Mouse (Mus musculus): ENCODE results near the gene Ahcyl2. TPM values are rescaled to one million over a fixed set of nuclear protein-coding genes. Genes with fewer than 3 reads are reported as not detected.

Gene Ahcyl2
- total RNA-seq, 2 experiments from 2014 or later = 15.2 to 20.3 TPM

GRCm38 (mm10) chr6:29882870-29883269 lies 115.1 kb downstream of the Ahcyl2 start:
- ATAC-seq (replicated peaks; ENCODE audit: low FRiP score, poor library complexity, severe bottlenecking) = no peak

- no peak for ATAC-seq (replicated peaks; ENCODE audit: low FRiP score, poor library complexity, severe bottlenecking)
Measured at GRCm38 (mm10) chr6:29891151-29891550, 123.3 kb downstream of the Ahcyl2 start.

- ATAC-seq (replicated peaks; ENCODE audit: low FRiP score, poor library complexity, severe bottlenecking) = no peak
Measured at GRCm38 (mm10) chr6:29896976-29897375, 129.2 kb downstream of the Ahcyl2 start.

DNA sequence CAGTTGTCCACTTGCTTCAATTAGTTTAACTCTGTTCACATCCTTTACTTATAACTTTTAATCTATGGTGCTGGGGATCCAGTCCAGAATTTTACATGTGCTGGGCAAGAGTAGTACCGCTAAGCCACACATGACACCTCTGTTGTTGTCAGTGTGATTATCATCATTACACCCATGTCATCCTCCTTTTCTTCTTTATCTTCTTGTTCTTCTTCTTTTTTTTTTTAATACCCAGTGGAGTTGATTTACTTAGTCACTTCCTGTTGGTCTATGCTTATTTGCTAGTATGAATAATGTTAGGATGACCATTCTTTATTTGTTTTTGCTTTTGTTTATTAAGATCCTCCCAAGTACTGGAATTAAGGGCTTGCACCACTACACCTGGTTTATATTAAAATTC lies 133.6 kb downstream of the Ahcyl2 start:
- ATAC-seq (replicated peaks; ENCODE audit: low FRiP score, poor library complexity, severe bottlenecking) = no peak

DNA sequence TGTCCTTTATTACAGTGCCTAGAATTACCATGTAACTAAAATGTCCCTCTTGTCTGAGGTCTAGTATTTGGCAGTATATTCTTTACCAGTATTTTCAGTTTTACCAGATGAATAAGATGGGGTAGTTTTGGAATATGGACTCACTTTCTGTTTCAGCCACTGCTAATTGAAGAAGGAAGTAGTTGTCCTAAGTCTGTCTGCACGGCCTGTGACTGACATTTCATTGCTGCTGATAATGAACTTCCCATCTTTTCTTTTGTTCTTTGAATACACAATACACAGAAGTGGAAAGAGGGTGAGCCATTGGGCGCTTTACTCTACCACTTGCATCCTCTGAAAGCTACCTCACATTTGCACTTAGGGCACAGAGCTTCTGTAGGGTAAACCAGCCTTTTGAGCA lies 134.4 kb downstream of the Ahcyl2 start:
- no peak for ATAC-seq (replicated peaks; ENCODE audit: low FRiP score, poor library complexity, severe bottlenecking)

DNA sequence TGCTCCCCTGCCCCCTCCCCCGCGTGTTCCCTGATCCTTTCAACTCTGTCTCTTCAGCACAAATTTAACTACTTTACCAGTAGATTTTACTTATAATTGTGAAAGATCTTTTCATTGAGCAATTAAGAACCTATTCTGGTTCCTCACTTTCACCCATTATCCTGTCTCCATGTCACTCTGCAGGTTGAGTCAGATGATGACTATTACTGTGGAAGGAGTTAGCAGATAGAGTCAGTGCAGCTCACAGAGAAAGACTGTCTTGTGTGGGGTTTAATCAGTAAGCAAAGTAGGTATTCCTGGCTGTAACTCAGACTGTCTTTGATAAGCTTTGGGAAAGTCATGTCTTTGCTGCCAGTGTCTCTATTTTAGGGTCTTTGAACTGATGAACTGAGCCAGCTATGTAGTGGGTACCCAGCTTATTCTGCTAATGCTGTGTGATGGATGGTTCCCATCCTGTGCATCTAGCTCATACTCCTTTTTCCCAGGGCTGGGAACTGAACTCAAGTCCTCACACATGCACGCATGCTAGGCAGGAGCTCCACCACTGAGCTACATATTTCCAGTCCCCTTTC lies 135.6 kb downstream of the Ahcyl2 start:
- no peak for ATAC-seq (replicated peaks; ENCODE audit: low FRiP score, poor library complexity, severe bottlenecking)

- no peak for ATAC-seq (replicated peaks; ENCODE audit: low FRiP score, poor library complexity, severe bottlenecking)
Measured at GRCm38 (mm10) chr6:29904281-29904680, 136.5 kb downstream of the Ahcyl2 start.

- ATAC-seq (replicated peaks; ENCODE audit: low FRiP score, poor library complexity, severe bottlenecking) = no peak
Measured at GRCm38 (mm10) chr6:29910631-29911030, 142.8 kb downstream of the Ahcyl2 start.

DNA sequence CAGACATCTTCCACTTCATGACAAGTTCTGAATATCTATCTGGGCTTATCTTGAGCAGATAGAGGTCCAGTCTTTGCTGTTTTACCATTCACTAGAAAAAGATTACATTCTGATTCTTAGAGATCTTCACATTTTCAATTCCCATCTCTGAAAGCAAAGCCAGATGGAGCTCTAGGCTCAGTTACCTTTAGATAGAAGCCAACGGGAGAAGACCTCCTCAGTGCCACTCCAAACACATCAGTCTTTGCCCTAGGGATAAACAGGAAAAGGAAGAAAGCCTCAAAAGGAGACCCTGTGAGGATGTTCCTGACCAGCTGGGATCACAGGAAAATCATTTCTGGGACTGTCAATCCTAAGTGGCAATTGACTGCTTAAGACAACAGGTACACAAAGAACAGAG lies 145.9 kb downstream of the Ahcyl2 start:
- ATAC-seq (replicated peaks; ENCODE audit: low FRiP score, poor library complexity, severe bottlenecking) = no peak

GRCm38 (mm10) chr6:29914136-29914535 lies 146.3 kb downstream of the Ahcyl2 start:
- ATAC-seq (replicated peaks; ENCODE audit: low FRiP score, poor library complexity, severe bottlenecking) = no peak

- no peak for ATAC-seq (replicated peaks; ENCODE audit: low FRiP score, poor library complexity, severe bottlenecking)
Measured at GRCm38 (mm10) chr6:29915836-29916235, 148.0 kb downstream of the Ahcyl2 start.

DNA sequence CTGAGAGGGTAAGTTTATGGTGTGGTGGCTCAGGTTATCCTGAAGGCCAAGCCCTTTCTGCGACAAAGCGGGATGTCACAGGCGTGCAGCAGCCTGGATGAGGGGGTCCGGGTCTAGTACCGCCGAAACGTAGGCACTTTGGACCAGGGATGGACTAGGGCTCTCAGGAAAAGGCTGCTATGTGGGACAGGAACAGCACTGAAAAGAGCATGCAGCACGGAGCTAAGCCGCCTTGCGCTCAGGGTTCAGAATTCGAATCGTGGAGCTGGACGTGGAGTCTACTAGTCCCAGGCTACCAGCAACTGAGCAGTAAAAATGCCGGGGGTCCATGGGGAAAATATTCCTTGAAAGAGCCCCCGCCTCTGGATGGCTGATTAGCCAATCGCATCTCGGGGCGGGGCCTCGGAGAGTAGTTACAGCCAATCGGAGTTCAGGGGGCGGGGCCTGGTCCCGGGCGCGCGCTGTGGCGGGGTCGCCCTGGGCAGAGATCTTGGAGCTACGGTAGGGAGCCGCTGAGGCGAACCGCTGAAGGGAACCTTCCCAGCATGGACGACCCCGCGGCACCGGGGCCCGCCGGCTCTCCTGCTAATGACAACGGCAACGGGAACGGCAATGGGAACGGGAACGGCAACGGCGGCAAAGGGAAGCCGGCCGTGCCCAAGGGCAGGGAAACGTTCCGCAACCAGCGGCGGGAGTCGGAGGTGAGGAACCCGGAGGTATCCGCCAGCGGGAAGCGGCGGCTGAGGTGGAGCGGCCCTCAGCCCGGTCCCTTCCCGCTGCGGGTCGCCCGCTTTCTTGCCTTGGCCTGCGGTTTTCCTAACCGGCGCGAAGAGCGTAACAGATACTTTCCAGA lies 148.9 kb downstream of the Ahcyl2 start, which contains the start of gene Strip2:
TSS of gene Strip2 (plus strand) at position 483 of the 853 bp plus-strand sequence.
- peak; percentile 99 for ATAC-seq (replicated peaks; ENCODE audit: low FRiP score, poor library complexity, severe bottlenecking)

- peak; percentile 42 for ATAC-seq (replicated peaks; ENCODE audit: low FRiP score, poor library complexity, severe bottlenecking)
Measured at GRCm38 (mm10) chr6:29917383-29917720, 149.5 kb downstream of the Ahcyl2 start.

- no peak for ATAC-seq (replicated peaks; ENCODE audit: low FRiP score, poor library complexity, severe bottlenecking)
Measured at GRCm38 (mm10) chr6:29917947-29918346, 150.1 kb downstream of the Ahcyl2 start.

GRCm38 (mm10) chr6:29923501-29923900 lies 155.7 kb downstream of the Ahcyl2 start:
- ATAC-seq (replicated peaks; ENCODE audit: low FRiP score, poor library complexity, severe bottlenecking) = peak; percentile 81

- no peak for ATAC-seq (replicated peaks; ENCODE audit: low FRiP score, poor library complexity, severe bottlenecking)
Measured at GRCm38 (mm10) chr6:29925594-29926219, 157.9 kb downstream of the Ahcyl2 start.

- no peak for ATAC-seq (replicated peaks; ENCODE audit: low FRiP score, poor library complexity, severe bottlenecking)
Measured at GRCm38 (mm10) chr6:29930087-29930486, 162.3 kb downstream of the Ahcyl2 start.

GRCm38 (mm10) chr6:29930665-29931064 lies 162.9 kb downstream of the Ahcyl2 start:
- no peak for ATAC-seq (replicated peaks; ENCODE audit: low FRiP score, poor library complexity, severe bottlenecking)

- no peak for ATAC-seq (replicated peaks; ENCODE audit: low FRiP score, poor library complexity, severe bottlenecking)
Measured at GRCm38 (mm10) chr6:29931181-29931580, 163.4 kb downstream of the Ahcyl2 start.

DNA sequence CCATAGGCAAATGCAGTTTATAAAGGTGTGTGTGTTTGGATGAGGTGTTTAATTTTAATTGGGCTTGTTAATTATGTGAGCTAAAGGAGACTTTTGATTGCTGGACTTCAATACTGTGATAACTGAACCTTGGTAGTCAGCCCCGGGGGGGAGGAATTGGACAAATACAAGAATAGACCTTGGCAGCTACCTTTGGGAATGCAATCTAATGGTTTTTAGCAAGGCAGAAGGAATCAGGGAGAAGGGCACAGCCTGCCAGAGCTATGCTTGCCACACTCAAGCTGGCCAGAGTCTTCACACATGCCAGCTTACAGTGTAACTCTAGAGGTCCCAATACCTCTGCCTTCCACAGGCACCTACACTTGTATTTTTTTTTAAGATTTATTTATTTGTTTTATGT lies 167.9 kb downstream of the Ahcyl2 start:
- ATAC-seq (replicated peaks; ENCODE audit: low FRiP score, poor library complexity, severe bottlenecking) = no peak

GRCm38 (mm10) chr6:29940428-29940827 lies 172.6 kb downstream of the Ahcyl2 start:
- no peak for ATAC-seq (replicated peaks; ENCODE audit: low FRiP score, poor library complexity, severe bottlenecking)
